Mouse (Mus musculus) layer of hippocampus, adult 8-10 months (tissue): ENCODE results near the gene Plekhh1. TPM values are rescaled to one million over a fixed set of nuclear protein-coding genes. Genes with fewer than 3 reads are reported as not detected.
A peak's percentile ranks its signal among the peaks of the same experiment; 100 is the strongest.
"Not testable (repeated sequence)": the region's sequence is repeated elsewhere in the genome, so short reads cannot be mapped to it uniquely, and the experiment has no call there.

Experiments used
- DNase-seq, 2 experiments: peaks; one replicate each; pipeline ENCODE4 v3.0.0; 2022; ENCODE audit warnings: low spot score in 2 of 2
- total RNA-seq, 4 experiments: library from RNA; stranded (reverse); gene quantifications; 2 replicates each; pipeline ENCODE4 v1.2.4; 2022

The Plekhh1 gene
- total RNA-seq, 4 experiments from 2014 or later, result 18.4 to 19.5 (median 18.9) TPM

DNA sequence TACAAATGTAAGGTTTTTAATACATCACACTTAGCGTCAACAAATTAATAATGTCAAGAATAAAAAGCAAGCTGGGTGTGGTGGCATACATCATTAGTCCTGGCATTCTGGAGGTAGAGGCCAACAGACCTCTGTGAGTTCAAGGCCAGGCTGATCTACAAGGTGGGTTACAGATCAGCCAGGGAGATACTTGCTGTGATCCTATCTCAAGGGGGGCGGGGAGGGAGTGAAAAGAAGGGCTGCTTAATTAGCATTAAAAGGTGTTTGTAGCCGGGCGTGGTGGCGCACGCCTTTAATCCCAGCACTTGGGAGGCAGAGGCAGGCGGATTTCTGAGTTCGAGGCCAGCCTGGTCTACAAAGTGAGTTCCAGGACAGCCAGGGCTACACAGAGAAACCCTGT lies 1.4 kb upstream of the Plekhh1 start:
- not testable (repeated sequence) for DNase-seq

DNA sequence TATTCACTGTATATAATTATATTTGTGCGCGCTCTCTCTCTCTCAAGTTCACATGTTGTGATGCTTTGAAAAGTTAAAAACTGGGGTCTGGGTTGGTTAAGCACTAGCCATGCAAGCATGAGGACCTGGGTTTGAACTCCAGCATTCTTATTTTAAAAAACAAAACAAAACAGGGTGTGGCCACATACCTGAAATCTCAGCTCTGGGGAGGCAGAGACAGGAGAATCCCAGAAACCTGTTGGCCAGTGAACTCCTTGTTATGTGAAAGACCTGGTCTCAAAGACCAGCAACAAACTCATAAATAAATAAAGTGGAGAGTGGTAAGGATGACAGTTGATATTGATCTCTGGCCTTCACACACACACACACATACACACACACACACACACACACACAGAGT lies 5.4 kb downstream of the Plekhh1 start:
- no peak for DNase-seq

DNA sequence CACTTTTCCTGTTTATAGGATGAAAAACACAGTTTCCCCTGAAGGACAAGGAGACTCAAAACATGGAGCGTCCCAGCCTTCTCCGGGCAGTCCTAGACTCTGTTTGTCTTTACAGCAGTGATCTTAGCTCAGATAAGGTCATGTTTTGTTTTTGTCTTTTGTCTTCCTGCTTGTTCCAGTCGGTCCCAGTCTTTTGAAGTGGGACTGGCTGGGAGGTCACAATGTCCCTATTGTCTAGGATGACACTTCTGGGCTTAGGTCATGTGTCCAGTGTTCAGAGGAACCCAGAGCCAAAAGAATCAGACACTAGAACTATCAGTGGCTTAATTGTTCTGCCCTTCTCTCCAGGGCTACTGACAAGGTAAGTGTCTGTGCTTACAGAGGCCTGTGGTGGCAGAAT lies 6.4 kb downstream of the Plekhh1 start:
- DNase-seq, result peak; percentile 15 to 48

DNA sequence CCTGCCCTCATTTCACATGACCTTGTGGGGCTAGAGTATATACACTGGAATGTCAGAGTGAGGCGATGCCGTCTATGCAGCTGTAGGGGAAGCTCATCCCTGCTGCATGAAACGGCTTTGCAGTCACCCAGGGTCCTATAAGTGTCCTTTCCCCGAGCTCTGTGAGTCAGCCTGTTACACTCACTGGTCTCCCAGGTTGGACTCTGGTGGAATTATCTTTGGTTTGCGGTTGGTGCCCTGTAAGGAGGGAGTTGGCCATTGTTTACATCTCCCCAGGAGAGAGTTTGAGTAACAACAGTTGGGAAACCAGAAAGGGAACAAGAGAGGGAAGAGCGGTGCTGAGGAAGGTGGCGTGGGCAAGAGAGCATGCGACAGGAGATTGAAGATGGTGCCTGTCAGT lies 10.7 kb downstream of the Plekhh1 start:
- no peak for DNase-seq

DNA sequence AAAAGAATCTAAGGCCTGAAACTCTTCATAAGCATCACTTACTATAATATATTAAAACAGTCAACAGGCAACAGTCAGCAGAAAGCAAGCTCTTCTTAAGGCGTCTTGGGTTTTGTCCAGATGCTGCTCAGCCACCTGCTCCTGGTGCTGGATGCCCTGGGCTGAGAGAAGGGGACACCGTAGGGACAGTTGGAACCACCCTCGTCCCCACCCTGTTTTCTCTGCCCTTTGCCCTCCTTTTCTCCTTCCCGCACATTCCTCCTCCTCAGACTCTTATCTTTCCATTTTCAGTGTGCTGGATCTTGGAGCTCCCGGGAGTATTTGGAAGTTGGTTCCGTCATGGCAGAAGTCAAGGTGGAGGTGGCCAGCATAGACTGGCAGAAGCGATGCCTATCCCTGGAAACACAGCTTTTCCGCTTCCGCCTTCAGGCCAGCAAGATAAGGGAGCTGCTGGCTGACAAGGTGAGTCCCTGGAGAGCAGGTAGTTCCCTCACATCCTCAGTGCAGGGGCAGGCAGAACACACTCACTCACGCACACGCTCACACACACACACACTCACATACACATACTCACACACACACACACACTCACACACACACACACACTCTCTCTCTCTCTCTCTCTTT lies 11.4 kb downstream of the Plekhh1 start:
- no peak for DNase-seq

DNA sequence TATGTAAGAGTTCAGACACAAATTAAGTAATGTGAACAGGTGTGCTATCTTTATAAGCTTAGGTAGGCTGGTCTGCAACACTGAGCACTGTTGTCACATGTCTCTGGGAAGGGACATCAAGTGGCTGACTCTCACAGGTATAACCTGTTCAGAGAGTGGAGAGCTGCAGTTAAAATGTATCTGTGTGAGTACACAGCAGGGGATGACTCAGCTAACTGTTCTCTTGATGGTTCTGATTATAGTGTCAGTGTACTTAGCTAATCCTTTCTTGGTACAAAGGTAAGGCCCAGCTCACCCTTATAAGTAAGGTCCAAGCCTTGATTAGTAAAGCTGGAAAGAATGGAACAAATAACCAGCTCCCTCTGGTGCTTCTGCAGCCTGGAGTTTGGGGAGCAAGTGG lies 12.5 kb downstream of the Plekhh1 start:
- no peak for DNase-seq

DNA sequence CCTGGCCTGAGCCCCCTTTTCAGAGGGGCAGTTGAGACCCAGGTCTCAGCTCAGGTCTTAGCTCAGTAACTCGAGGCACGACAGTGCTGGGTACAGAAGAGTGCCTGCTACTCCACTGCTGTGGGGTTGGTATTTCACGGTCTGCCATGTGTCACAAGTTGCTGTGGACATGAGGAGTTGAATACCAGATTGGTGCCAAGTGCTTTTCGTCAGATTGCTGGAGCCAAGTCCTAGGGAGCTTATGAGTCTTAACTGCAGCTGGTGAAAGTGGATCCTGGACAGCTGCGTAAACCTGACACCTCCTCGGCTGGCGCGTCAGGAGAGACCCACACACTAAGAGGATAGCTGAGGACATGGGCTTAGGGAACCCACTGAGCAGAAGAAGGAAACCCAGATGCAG lies 15.7 kb downstream of the Plekhh1 start:
- DNase-seq, result no peak

DNA sequence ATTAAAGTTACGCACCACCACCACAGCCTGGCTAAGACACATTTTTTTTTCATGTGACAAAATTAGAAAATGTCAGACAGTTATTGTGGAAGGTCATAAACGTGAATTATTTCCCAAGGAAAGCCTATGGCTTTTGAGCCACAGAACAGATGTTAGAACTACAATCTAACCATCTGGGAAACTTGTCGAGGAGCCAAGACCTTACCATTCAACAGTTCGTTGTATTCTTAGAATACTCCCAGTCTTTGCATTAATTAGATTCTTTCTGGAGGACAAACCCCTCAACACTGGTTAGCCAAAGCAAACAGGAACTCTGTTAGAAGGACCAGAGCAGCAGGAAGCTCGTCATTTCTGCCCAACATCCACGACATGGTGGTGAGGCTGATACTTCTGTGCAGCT lies 17.2 kb downstream of the Plekhh1 start:
- DNase-seq, result no peak

DNA sequence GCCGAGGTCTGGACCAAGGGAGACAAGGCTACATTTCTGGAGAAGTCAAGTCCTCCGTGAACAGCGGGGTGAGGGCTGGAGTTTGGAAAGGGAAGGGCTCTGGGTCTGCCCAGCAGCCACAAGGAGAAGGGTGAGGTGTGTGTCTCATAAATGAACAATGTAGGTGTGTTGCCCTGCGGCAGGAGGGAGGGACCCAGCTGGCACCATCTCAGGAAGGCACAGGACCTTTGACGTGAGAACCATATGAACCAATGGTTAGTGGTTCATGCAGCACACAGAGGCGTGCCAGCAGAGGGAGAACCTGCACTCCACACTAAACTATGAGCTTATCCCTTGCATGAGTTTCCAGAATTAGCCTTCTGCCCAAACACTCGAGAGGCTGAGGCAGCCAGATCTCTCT lies 18.2 kb downstream of the Plekhh1 start:
- no peak for DNase-seq

DNA sequence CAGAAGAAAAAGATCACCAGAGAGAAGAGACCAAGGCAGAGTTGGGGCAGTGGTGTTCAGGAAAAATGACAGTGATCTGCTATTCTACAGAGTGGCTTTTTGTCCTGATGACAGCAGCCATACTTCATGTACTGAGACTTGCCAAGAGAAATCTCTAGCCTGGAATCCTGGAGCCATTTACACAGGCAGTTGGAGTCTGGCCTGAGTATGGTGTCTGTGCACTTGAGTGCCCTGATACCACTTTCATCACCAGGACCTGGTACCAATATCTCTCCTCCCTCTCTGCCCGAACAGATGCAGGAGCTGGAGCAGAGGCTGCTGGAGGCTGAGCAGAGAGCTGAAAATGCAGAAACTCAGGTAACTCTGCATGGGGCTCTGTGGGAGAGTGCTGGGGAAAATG lies 19.9 kb downstream of the Plekhh1 start:
- no peak for DNase-seq

DNA sequence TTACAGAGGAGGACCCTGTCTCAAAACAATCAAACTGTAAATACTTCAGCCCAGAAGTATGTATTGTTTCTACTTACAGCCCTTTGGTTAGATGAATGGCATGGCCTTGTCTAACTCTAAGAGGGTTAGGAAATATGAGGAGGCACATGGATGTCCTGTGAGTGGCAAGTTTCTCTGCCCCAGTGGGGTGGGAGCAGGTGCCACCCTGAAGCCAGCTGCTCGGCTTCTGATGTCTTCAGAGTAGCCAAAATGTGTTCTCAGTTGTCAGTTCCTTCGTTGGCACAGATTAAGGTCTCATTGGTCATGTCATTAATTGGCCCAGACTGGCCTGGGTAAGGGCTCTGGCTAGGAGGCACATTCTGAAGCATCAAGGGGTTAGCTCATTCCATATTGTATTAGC lies 20.8 kb downstream of the Plekhh1 start:
- no peak for DNase-seq

DNA sequence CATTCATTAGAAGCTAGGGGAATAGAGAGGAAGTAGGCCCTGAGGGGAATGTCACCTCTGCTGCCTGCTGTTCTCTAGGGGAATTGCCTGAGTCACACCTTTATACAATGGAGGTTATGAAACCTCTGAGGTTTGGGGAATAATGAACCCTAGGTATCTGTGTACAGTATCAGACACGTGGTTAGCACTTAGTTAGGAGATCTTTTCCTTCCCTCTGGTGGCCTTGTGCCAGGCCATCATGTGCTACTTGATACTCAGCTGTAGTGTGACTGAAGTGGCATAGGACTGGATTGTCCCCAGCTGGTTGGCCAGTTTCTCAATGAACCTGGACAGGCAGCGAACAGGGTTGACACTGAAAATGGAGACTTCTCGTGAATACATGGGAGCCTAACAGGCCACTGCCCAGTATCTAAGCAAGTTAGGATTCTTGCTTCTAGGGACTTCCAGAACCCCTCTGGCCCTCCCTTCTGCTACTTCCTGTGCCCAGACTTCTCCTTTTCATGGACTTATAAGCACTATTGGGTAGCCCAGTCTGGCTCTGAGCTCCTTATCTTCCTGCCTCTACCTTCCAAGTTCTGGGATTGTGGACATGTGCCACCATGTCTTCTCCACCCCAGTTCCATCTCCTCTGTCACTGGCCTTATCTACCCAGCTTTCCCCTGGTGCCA lies 21.7 kb downstream of the Plekhh1 start:
- DNase-seq, result no peak

DNA sequence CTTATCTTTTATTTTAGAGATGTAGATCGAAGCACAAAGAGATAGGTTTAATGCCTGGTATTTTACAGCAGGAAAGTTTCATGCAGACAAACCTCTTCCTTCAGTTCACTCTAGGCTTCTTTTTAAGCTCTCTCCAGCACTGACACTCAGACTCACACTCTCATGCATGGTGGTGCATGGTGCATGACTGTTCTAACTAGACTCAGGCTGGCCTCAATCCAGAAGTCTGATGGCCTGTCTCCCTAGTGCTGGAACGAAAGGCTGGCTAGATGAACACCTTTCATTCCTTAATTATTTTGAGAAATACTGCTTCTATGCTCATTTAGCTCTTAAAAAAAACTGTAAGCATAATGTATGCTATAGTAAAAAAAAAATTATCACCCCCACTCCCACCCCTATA lies 23.1 kb downstream of the Plekhh1 start:
- DNase-seq, result no peak

DNA sequence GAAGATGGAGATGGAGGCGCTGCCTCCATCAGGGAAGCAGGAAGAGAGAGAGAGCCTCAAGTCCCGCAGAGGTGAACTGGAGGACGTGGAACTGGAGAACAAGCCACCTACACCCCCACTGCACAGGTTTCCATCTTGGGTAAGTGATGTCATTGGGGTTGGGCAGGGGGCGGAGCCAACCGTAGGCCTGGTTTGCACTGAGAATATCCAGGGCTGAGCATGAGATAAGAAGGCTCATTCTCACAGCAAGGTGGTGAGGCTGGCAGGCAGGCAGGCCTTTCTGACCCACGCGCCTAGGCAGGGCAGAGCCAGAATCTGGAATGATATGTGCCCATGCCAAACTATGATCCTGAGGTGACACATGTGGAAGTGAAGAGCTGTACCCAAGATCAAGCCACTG lies 26.3 kb downstream of the Plekhh1 start:
- DNase-seq, result no peak

DNA sequence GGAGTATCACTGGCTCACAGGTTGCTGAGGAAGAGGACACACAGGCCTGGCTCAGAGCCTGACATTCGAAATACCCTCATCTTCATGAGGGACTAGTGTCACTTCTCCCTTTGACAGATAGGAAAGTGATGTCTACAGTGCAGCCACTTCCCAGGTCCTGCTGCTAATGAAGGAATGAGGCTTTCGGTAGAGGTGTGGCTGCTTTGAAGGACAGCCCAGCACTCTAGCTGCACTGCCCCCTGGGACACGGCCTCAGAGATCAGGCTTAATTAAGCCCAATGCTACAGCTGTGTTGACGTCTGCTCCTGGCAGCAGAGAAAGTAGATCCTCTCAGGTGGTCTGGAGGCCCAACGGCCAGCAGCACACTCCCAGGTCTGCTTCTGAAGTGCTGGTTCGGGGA lies 30.6 kb downstream of the Plekhh1 start:
- DNase-seq, result no peak

DNA sequence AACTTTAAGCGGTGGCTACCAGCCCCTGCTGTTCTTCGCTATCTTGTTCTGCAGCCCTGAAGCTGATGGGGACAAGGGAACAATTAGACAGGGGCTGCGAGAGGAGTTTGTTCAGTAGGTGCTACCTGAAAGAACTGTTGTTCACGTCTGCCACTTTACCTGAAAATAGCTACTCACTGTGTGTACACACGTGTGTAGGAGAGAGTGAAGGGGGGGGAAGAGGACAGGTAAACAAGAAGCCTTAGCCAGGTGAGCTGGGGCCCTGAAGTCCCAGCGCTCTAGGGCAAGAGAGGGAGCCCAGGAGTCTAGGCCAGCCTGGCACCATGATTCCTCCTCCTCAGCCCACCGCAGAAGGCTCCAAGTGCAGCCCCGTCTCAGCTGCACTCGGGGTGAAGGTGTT lies 31.2 kb downstream of the Plekhh1 start:
- no peak for DNase-seq

DNA sequence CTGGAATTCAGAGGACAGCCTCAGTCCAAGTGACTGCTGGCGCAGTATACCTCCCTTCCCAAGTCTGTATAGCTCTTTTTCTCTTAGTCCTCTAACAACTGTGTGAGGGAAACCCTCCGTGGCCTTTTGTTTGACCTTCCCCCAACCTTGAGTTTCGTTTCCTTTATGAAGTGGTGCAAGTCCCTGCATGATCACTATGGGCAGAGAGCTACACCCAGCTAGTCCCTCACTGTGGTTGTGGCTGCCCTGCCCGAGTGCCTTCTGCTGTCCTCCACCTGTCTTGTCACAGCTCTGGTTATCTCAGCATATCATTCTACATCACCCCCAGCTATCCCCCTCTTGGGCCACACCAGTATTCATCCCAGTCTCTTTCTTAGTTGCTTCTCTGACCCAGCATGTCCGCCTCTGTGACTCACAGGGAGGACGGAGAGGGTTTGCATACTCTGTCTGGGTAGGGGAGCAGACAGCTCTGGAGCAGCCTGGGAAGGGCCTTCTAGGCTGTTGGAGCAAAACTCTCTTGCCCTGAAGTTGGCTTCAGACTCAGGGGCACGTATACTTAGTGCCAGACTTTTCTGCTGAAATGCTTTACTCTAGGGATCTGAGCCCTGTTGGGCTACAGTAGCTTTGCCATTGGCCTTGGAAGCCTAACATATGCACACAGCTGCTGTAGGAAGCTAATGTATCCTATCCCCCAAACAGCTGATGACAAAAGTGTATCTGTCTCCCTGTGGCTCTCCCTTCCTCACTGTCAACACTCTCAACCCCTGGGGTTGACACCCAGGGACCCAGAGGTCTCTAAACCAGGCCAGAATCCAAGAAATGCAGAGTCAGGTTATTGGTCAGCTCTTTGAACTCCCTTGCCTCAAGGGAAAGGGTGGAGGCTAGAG lies 32.0 kb downstream of the Plekhh1 start:
- DNase-seq, result no peak

DNA sequence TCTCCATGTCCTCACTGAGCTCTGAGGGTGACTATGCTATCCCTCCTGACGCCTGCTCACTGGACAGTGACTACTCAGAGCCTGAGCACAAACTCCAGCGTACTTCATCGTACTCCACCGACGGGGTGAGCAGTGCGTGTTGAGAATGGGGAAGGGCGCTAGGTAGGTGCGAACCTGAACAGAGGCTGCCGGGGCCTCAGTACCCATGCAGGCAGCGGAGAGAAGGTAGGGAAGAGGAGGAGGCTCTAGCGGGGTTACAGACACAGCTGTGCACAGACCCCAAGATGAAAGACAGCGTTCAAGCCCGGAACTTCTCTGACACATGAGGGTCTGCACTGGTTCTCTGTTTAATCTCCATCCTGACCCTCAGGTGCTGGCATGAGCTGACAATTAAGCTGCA lies 35.5 kb downstream of the Plekhh1 start:
- DNase-seq, result no peak

DNA sequence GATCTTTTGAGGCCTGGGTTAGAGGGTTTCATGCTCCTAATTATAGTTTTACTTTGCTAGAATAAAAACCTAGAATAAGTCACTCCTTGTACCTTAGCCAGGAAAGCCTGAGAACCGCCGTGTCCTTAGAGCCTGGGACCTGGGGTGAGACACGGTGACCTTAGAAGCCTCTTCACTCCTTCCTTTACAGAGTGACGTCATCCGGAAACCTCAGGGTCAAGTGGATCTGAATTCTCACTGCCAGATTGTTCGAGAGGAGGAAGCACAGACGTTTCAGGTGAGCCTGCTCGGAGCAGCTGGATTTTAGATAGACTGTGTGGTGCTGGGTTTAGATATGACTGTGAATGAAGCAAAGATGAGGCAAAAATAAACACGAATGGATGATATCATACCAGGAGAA lies 37.5 kb downstream of the Plekhh1 start:
- DNase-seq, result no peak

DNA sequence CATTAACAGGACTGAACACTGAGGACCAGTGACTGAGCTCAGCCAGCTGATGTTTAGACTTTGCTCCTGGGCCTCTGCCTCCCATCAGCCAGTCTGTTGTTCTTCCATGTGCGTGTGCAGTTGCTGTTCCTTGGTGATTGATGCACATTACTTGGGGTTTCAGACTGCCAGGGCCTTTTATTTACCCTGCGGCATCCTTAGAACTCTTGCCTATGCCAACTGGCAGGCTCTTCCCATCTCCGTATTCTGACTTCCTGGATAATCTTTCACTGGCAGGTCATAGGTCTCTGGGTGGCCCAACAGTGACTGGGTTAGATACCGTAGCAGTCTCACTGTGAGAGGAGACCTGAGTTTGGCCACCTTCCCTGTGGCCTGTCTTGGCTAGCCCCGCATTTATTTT lies 38.6 kb downstream of the Plekhh1 start:
- DNase-seq, result no peak

DNA sequence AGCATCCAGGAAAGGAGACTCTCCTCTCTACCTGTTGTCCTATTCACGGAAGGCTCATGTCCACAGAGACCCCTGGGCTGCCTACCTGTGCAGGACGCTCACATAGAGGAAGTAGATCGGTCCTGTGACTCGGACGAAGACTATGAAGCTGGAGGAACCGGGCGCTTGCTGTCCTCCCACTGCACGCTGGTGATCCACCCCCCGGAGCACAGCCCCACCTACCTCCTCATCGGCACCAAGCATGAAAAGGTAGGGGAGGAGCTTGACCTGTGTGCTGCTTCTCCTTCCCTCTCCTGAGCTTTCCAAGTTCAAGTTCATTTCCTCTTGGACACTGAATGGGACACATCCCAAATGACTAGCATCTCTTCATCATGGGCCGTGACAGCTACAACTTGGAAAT lies 39.3 kb downstream of the Plekhh1 start:
- no peak for DNase-seq

DNA sequence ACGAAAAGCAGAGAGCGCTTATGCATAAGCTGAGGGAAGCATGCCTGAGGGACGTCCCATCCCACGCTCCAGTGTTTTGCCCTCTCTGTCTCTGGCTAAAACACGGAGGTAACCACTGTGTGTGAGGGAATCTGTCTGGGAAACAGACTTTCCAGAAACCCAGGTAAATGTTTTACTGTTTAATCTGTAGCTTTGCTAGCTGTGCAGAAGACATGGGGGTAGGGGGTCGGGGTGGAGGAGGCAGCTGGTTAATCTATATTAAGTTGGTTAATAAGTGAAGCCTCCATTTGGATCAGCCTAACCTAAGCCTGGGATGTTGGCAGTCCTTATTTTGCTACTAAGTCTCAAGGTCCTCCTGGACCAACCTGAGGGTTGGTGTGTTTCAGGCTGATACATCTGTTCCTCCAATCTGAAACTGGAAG lies 40.2 kb downstream of the Plekhh1 start:
- no peak for DNase-seq

DNA sequence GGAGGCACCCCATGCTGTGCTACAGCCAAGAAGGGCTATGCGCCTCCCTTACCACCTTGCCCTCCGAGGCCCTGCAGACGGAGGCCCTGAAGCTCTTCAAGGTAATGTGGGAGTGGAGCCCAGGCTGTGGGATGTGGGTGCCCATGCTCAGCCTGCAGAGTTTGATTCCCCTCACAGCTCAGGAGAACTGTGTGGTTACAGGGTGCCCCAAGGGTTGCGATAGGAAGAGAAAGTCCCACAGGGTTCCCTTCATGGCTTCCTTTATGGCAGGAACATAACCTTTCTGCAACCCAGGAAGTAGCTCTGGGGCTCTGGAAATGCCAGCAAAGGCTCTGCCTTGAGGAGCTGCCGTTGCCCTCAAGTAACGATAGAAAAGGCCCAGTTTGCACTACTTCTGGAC lies 41.0 kb downstream of the Plekhh1 start:
- no peak for DNase-seq
